Mouse (Mus musculus) lung, embryonic 14.5 days (tissue): ENCODE results near the gene Krt6a. TPM values are rescaled to one million over a fixed set of nuclear protein-coding genes. Genes with fewer than 3 reads are reported as not detected.

Source experiments
- ATAC-seq: fragments of 200-750 bp; cut with Nextera tagmentation; 2 replicates; pipeline ENCODE4 v1.8.0; 2017; ENCODE audit warnings: mild to moderate bottlenecking, moderate TSS enrichment, moderate library complexity; ENCODE audit not compliant: insufficient read depth
- DNase-seq: peaks from one replicate; pipeline ENCODE4 v3.0.0-alpha.2; 2015
- H3K27ac ChIP-seq: fragments of 300-500 bp; sonication (generic); 2 replicates; pipeline ENCODE4 v1.5.1; 2014; ENCODE audit warnings: low read depth, mild to moderate bottlenecking, moderate library complexity
- H3K27me3 ChIP-seq: fragments of 300-500 bp; sonication (generic); 2 replicates; pipeline ENCODE4 v1.6.1; 2014; ENCODE audit warnings: low read length, control low read depth; ENCODE audit not compliant: insufficient read depth
- H3K36me3 ChIP-seq: fragments of 300-500 bp; sonication (generic); 2 replicates; pipeline ENCODE4 v1.6.1; 2014; ENCODE audit warnings: control low read depth; ENCODE audit not compliant: insufficient read depth
- H3K4me1 ChIP-seq: fragments of 300-500 bp; sonication (generic); 2 replicates; pipeline ENCODE4 v1.6.1; 2014; ENCODE audit warnings: antibody characterized with exemption, control low read depth; ENCODE audit not compliant: insufficient read depth
- H3K4me2 ChIP-seq: fragments of 300-500 bp; sonication (generic); 2 replicates; pipeline ENCODE4 v1.6.1; 2014; ENCODE audit warnings: mild to moderate bottlenecking
- H3K4me3 ChIP-seq: fragments of 300-500 bp; sonication (generic); 2 replicates; pipeline ENCODE4 v1.5.1; 2014; ENCODE audit warnings: low read depth, low read length
- H3K9ac ChIP-seq: fragments of 300-500 bp; sonication (generic); 2 replicates; pipeline ENCODE4 v1.6.1; 2014
- H3K9me3 ChIP-seq: fragments of 300-500 bp; sonication (generic); 2 replicates; pipeline ENCODE4 v1.6.1; 2016; ENCODE audit warnings: low read depth, low read length, control low read depth
- CTCF ChIP-seq: IDR thresholded peaks from 2 replicates; pipeline ENCODE4 v1.5.1; 2016; ENCODE audit warnings: antibody characterized with exemption, low read depth
- WGBS: fragments of 180-500 bp; shearing (Covaris S2); extraction: QIAGEN DNeasy Blood & Tissue Kit; methylation state at CpG from one replicate; pipeline ENCODE4 v1.1.7; 2014; 5-methylcytosine and 5-hydroxymethylcytosine counted together
- polyA plus RNA-seq: library from polyadenylated mRNA; unstranded; fragments of >200 nt; fragmentation: Nextera tagmentation; extraction: Ambion mirVana; gene quantifications from 2 replicates; pipeline ENCODE4 v1.2.1, GENCODE M21; 2014

Krt6a gene
- polyA plus RNA-seq, 1 experiment from 2014 or later = not detected

DNA sequence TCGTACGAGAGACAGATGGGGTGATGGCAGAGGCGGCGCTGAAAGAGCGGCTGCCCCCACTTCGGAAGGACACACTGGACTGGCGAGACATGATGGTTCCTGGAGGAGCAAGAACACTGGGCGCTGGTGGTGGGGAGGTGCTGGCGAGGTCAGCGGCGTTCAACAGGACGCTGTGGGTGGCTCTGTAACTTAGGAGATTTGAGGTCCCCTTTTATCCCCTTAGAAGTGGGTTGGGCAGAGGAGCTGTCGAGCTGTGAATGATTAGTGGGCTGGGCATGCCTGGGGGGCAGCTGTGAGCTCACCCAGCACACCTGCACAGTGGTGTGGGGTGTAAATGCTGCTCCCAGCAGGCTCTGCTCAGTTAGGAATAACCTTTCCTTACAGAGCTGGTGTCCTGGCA, 18.6 kb upstream of the Krt6a start, which contains the start of gene Krt5:
Gene Krt5, minus strand, starts transcription at position 179 of the 400 bp plus-strand sequence.
- Histone ChIP-seq H3K27me3 (no peaks in the 10 kb centered on the region), H3K27ac (no peak within 1 kb of the TSS), H3K4me2 (no peak within 1 kb of the TSS), H3K4me1 (no peaks in the 10 kb centered on the region), H3K36me3 (no peaks in the 10 kb centered on the region), H3K9me3 (no peaks in the 10 kb centered on the region), H3K4me3 (no peak within 1 kb of the TSS), H3K9ac (no peak within 1 kb of the TSS)
- TF ChIP-seq CTCF = no peak
- no peak for DNase-seq
- WGBS = 36% methylated on average over 13 of the region's 13 CpGs
- ATAC-seq = no peak

- WGBS = 60% methylated on average over 11 of the region's 11 CpGs
- no peak overlapping the region for H3K27ac ChIP-seq
- no peaks in the 10 kb centered on the region for H3K36me3 ChIP-seq
- H3K4me1 ChIP-seq = no peaks in the 10 kb centered on the region
- no peak overlapping the region for H3K9ac ChIP-seq
- TF ChIP-seq CTCF = 0 out of 2 replicates have a peak, but pooled peaks have one; percentile 26
- H3K4me2 ChIP-seq = no peak overlapping the region
- DNase-seq (no peak), ATAC-seq (no peak)
- H3K27me3 ChIP-seq = no peaks in the 10 kb centered on the region
- H3K9me3 ChIP-seq = no peaks in the 10 kb centered on the region
- no peak overlapping the region for H3K4me3 ChIP-seq
Observed at GRCm38 (mm10) chr15:101708683-101709082, 14.6 kb upstream of the Krt6a start.

DNA sequence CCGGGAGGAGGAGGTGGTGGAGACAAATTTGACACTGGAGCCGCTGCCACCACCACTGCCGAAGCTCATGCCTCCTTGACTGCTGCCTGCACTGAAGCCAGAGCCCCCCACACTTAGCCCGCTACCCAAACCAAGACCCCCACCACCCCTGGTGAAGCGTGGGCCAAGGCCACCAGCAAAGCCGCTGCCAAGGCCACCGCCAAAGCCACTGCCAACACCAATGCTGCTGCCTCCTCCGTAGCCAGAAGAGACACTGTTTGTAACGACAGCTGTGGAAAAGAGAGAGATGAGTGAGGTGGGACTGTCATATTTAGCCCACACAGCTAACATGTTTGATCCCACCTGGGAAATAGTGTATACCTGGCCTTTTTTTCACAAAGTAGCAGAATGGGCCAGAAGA, 13.3 kb upstream of the Krt6a start:
- Histone ChIP-seq H3K36me3 (no peaks in the 10 kb centered on the region), H3K4me2 (no peak overlapping the region), H3K4me1 (no peaks in the 10 kb centered on the region), H3K9ac (no peak overlapping the region), H3K4me3 (no peak overlapping the region), H3K9me3 (no peaks in the 10 kb centered on the region), H3K27ac (no peak overlapping the region), H3K27me3 (no peaks in the 10 kb centered on the region)
- ATAC-seq = no peak
- TF ChIP-seq CTCF = no peak
- 68% methylated on average over 9 of the region's 9 CpGs for WGBS
- no peak for DNase-seq

- 68% methylated on average over 4 of the region's 4 CpGs for WGBS
- Histone ChIP-seq H3K27ac (no peak overlapping the region), H3K4me1 (no peaks in the 10 kb centered on the region), H3K9me3 (no peaks in the 10 kb centered on the region), H3K4me2 (no peak overlapping the region), H3K27me3 (no peaks in the 10 kb centered on the region), H3K9ac (no peak overlapping the region), H3K36me3 (no peaks in the 10 kb centered on the region), H3K4me3 (no peak overlapping the region)
- DNase-seq (peak; percentile 66), ATAC-seq (no peak)
- TF ChIP-seq CTCF = peak; percentile 58
Observed at GRCm38 (mm10) chr15:101704066-101704465, 10.0 kb upstream of the Krt6a start.

DNA sequence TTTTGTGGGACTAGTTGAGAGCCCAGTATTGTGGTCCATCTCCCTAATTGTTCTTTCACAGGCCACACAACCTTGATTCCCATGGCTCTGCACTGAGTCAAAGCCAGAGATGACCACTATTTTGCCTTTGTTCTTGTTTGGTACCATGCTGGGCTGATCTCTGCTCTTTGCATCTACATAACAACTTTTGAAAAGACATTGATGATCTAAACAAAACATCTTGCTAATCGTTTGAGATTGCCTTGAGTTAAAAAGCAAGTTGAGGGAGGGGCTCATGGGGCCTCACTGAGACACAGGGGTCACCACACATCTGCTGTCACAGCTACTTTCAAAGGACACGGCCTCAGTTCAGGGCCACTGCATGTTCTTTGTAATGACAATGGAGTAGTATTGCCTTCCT, 8.3 kb upstream of the Krt6a start:
- no peaks in the 10 kb centered on the region for H3K4me1 ChIP-seq
- WGBS = 34% methylated on average over 2 of the region's 2 CpGs
- no peaks in the 10 kb centered on the region for H3K27me3 ChIP-seq
- TF ChIP-seq CTCF = no peak
- H3K36me3 ChIP-seq = no peaks in the 10 kb centered on the region
- no peak overlapping the region for H3K9ac ChIP-seq
- no peak overlapping the region for H3K4me2 ChIP-seq
- H3K4me3 ChIP-seq = no peak overlapping the region
- no peak overlapping the region for H3K27ac ChIP-seq
- DNase-seq = no peak
- H3K9me3 ChIP-seq = no peaks in the 10 kb centered on the region
- ATAC-seq = no peak

DNA sequence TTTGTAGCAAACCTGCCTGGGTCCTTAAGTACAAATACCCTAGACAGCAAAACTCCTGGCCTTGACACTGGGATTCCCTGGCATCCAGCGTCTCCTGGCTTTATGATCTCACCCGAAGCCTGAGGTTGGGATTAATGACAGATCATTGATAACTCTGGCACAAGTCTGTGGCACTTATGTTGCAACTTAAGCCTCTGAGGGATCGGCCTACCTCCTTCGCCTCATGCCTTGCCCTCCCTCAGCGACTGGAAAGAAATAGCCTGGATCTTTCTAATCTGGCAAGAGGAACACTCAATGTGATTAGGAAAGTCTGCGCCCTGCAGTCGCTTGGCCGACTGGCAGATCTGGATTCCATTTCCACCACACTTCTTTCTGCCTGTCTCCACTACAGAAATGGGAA, 5.8 kb upstream of the Krt6a start:
- ATAC-seq (no peak), DNase-seq (no peak)
- 71% methylated on average over 8 of the region's 8 CpGs for WGBS

DNA sequence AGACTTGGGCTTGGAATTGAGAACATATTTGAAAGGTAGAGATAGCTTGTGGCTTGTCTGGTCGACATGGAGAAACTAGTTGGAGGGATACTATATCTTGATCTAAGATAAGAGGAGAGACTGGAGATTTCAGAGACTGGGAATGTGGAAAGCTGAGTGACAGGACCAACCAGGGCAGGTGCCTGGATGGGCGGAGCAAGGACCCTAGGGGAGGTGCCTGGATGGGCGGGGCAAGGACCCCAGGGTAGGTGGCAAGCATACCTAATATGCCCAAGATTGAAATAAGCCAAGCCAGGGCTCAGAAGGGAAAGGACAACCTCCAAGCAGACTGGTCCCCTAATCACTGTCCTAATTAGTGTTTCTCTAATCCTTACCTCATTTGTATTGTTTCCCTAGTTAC, 5.1 kb upstream of the Krt6a start:
- no peaks in the 10 kb centered on the region for H3K27me3 ChIP-seq
- no peak for DNase-seq
- no peak overlapping the region for H3K27ac ChIP-seq
- no peaks in the 10 kb centered on the region for H3K9me3 ChIP-seq
- ATAC-seq = no peak
- H3K36me3 ChIP-seq = no peaks in the 10 kb centered on the region
- WGBS = 41% methylated on average over 3 of the region's 3 CpGs
- TF ChIP-seq CTCF = no peak
- no peaks in the 10 kb centered on the region for H3K4me1 ChIP-seq
- H3K9ac ChIP-seq = no peak overlapping the region
- H3K4me2 ChIP-seq = no peak overlapping the region
- H3K4me3 ChIP-seq = no peak overlapping the region

More for the DNA sequence above, 5.8 kb upstream of the Krt6a start:
- Histone ChIP-seq H3K4me3 (no peak overlapping the region), H3K9ac (no peak overlapping the region), H3K9me3 (no peaks in the 10 kb centered on the region), H3K27ac (no peak overlapping the region), H3K36me3 (no peaks in the 10 kb centered on the region), H3K4me2 (no peak overlapping the region), H3K4me1 (no peaks in the 10 kb centered on the region), H3K27me3 (no peaks in the 10 kb centered on the region)
- TF ChIP-seq CTCF = no peak
